Mouse (Mus musculus) liver, embryonic 14.5 days (tissue): ENCODE measurements around the gene Ntn1.

Source experiments
- CTCF ChIP-seq: IDR thresholded peaks from 2 replicates; pipeline ENCODE4 v1.5.1; 2016; ENCODE audit warnings: antibody characterized with exemption, low read depth, control low read depth
- EP300 ChIP-seq: IDR thresholded peaks from 2 replicates; pipeline ENCODE4 v1.6.1; 2016; ENCODE audit warnings: antibody characterized with exemption, low read depth

DNA sequence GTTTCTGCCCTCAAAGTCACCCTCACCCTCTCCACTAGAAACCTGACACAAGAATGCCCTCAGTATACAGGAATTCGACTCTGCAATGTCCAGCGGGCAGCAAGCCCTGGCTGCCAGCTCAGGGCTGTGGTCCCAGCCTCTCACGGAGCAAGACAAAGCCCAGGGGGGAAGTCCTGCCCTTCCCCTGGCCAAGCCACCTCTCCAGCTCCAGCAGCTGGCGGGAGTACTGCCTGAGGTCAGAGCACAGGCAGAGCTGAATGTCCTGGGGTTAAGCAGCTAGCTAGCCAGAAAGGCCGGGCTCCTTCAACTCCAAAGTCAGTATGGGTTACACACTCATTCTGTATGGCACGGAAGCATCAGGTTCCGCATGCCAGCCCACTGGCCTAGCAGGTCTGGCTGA, 79.2 kb downstream of the Ntn1 start:
- TF ChIP-seq CTCF: no peak
- no peak for TF ChIP-seq EP300
